Mouse (Mus musculus) kidney, adult 2 months (tissue): ENCODE data around the gene Abcg8.

Source experiments
- CTCF ChIP-seq: fragments of 200-500 bp; conservative IDR thresholded peaks from 2 replicates; pipeline ENCODE4 v1.5.1; 2011; ENCODE audit warnings: low read depth, mild to moderate bottlenecking, control low read depth, low read length, moderate library complexity, mixed read lengths; ENCODE audit not compliant: insufficient read depth, insufficient read length
- POLR2A ChIP-seq: fragments of 200-500 bp; IDR thresholded peaks from one replicate; pipeline ENCODE4 v1.6.1; 2011; ENCODE audit warnings: low read depth, low read length, control low read depth

DNA sequence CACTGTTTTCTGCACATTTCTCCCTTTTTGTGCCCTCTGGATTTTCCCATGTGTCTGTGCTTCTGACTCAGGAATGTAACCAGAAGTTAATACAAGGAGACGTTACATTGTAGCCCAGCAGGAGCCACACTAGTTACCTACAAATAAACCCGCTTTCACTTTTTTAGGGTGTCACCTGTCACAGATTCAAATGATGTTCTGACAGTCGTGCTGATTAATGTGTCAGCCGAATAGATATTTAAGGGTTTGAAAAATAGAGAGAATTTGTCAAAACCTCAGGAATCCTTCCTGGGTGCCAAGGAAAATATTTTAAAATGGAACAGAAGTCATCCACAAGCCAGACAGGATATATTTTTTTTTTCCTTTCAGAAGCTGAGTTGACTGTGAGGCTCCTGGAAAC lies 9.2 kb downstream of the Abcg8 start:
- TF ChIP-seq CTCF = no peak
- TF ChIP-seq POLR2A = no peak
